Mouse (Mus musculus) G1E (cell line): ENCODE data around the gene Eif2b5.

Experiments
- CTCF ChIP-seq: IDR thresholded peaks from 2 replicates; pipeline ENCODE4 v1.5.1; 2012; ENCODE audit warnings: low read depth, low read length, inconsistent platforms, mixed read lengths
- GATA2 ChIP-seq: IDR thresholded peaks from 2 replicates; pipeline ENCODE4 v1.6.1; 2012; ENCODE audit warnings: low read depth, low read length, inconsistent platforms, borderline replicate concordance
- TAL1 ChIP-seq: conservative IDR thresholded peaks from 2 replicates; pipeline ENCODE4 v1.6.1; 2012; ENCODE audit warnings: low read depth, low read length, inconsistent platforms, mixed read lengths

DNA sequence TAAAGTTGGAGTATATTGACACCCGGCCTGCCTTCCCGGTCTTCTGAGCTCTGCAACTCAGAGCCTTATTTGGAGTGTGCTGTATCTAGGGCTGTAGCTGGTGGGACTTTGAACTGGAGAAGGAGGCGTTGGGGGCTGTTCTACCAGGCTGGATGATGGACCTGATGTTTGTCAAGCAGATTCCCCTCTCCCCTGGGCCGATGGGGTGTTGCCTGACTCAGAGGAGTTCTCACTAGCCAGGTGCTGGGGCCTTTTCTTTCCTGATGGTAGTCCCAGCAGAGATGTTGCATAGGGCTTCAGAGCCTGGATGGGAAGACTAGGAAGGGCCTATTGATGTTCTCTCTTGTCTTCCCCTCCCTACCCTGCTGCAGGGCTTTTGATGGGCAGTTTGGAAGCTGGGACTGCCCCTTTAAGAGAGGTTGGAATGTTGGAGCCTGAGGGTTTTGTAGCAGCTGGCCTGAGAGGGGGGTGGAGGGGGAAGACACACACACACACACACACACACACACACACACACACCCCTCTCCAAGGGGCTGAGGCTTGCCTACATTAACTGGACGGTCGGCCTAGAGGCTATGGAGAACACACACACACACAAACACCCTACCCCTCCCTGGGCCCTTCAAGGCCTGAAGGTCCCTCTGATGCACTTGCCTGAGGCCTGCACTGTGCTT lies 19.2 kb downstream of the Eif2b5 start:
- TF ChIP-seq CTCF (no peak), TAL1 (no peak), GATA2 (no peak)
